Mouse (Mus musculus) cortical plate, adult 2 months (tissue): ENCODE measurements at regions not wholly inside any gene's neighbourhood (a gene's known extent, or its start where the extent isn't known, plus 50 kb on each side); places are given as distances from the start of the nearest gene placed in this dataset.

Experiments
- CTCF ChIP-seq: fragments of 200-500 bp; IDR thresholded peaks from 2 replicates; pipeline ENCODE4 v1.5.1; 2011; ENCODE audit warnings: mild to moderate bottlenecking, control low read depth, low read length; ENCODE audit not compliant: insufficient read depth; ENCODE audit errors: extremely low read depth
- POLR2A ChIP-seq: fragments of 200-500 bp; IDR thresholded peaks from 2 replicates; pipeline ENCODE4 v1.6.1; 2011; ENCODE audit warnings: mild to moderate bottlenecking, low read length, control low read depth; ENCODE audit not compliant: insufficient read depth; ENCODE audit errors: extremely low read depth

- TF ChIP-seq CTCF: no peak
- TF ChIP-seq POLR2A: no peak
Observed at GRCm38 (mm10) chr6:4277245-4277890, 190.6 kb upstream of the Bet1 start.
